Mouse (Mus musculus): ENCODE data around the gene Btbd35f25. TPM values are rescaled to one million over a fixed set of nuclear protein-coding genes. Genes with fewer than 3 reads are reported as not detected.
"Not testable (repeated sequence)": the region's sequence is repeated elsewhere in the genome, so short reads cannot be mapped to it uniquely, and the experiment has no call there.

Gene Btbd35f25
- polyA plus RNA-seq (2012; rRNA removed) = not detected in 2 replicates

GRCm38 (mm10) chrX:31717056-31717455, at the start of gene Btbd35f25:
Btbd35f25 (minus strand) TSS chrX:31717156.
- not testable (repeated sequence) for H3K4me1 ChIP-seq (ENCODE audit: control insufficient read depth, insufficient read depth, low read length); DNase-seq; H3K27me3 ChIP-seq (replicated peaks; ENCODE audit: control insufficient read depth, insufficient read depth, low read length); H3K27ac ChIP-seq (ENCODE audit: insufficient read depth, low read depth, low read length); H3K4me3 ChIP-seq (ENCODE audit: insufficient read depth, low read depth, low read length); H3K36me3 ChIP-seq (ENCODE audit: control insufficient read depth, insufficient read depth, low read length)
- 78% methylated on average over 3 of the region's 4 CpGs for WGBS

GRCm38 (mm10) chrX:31766255-31766654, 49.3 kb upstream of the Btbd35f25 start:
- no peaks in the 10 kb centered on the region for H3K4me1 ChIP-seq (ENCODE audit: control insufficient read depth, insufficient read depth, low read length)
- no peaks in the 10 kb centered on the region for H3K36me3 ChIP-seq (ENCODE audit: control insufficient read depth, insufficient read depth, low read length)
- no peaks in the 10 kb centered on the region for H3K27me3 ChIP-seq (replicated peaks; ENCODE audit: control insufficient read depth, insufficient read depth, low read length)
- TF ChIP-seq CTCF (conservative IDR thresholded peaks at IDR 0.05; ENCODE audit: insufficient read depth, insufficient read length, low read depth, low read length) (no peak), POLR2A (IDR thresholded peaks at IDR 0.05; ENCODE audit: low read depth, low read length) (no peak)
- H3K4me3 ChIP-seq (ENCODE audit: insufficient read depth, low read depth, low read length) = no peak overlapping the region
- no peak overlapping the region for H3K27ac ChIP-seq (ENCODE audit: insufficient read depth, low read depth, low read length)
- DNase-seq = no peak

DNA sequence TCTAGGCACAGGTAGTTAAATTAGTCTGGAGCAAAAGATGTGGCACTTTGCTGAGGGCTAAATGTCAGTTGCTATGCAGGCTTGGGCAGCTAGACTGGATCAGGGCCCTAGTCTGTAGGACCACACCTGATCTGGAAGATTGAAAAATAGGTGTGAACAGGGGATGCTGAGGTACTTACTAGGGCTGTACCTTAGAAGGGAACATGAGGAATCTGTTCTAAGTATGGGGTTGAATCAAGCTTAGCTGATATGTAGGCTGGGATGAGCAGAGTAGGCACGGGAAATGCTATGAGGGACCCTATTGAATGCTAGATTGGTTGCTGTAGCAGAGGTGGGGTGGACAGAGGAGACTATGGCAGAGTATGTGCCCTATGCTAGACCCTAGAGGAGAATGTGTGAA, 47.0 kb upstream of the Btbd35f25 start:
- no peak for TF ChIP-seq CTCF (conservative IDR thresholded peaks at IDR 0.05; ENCODE audit: insufficient read depth, insufficient read length, low read depth, low read length)
- no peak for TF ChIP-seq POLR2A (IDR thresholded peaks at IDR 0.05; ENCODE audit: low read depth, low read length)
- Histone ChIP-seq H3K36me3 (ENCODE audit: control insufficient read depth, insufficient read depth, low read length) (no peaks in the 10 kb centered on the region), H3K27ac (ENCODE audit: insufficient read depth, low read depth, low read length) (no peak overlapping the region), H3K4me3 (ENCODE audit: insufficient read depth, low read depth, low read length) (no peak overlapping the region), H3K4me1 (ENCODE audit: control insufficient read depth, insufficient read depth, low read length) (no peaks in the 10 kb centered on the region), H3K27me3 (replicated peaks; ENCODE audit: control insufficient read depth, insufficient read depth, low read length) (no peaks in the 10 kb centered on the region)
- no peak for DNase-seq
- 85% methylated on average over 1 of the region's 1 CpGs for WGBS

DNA sequence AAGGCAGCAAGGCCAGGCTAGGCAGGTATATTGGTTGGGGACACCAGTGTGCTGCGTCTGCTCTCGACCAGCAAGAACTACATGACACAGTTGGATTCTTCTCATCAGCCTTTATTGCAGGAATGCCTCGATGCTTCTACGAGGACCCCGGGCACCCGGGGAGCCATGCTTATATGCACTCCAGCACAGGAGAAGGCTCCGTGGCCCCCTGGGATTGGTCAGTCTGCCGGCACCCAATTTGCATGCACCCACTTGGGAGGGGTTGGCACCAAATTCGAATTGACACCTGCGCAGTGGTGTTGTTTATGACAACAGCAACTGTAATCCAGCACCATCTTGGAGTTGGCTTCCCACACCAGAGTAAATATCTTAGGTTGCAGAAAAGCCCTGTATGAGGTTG, 28.1 kb upstream of the Btbd35f25 start:
- no peaks in the 10 kb centered on the region for H3K27me3 ChIP-seq (replicated peaks; ENCODE audit: control insufficient read depth, insufficient read depth, low read length)
- TF ChIP-seq POLR2A (IDR thresholded peaks at IDR 0.05; ENCODE audit: low read depth, low read length) = no peak
- no peak for TF ChIP-seq CTCF (conservative IDR thresholded peaks at IDR 0.05; ENCODE audit: insufficient read depth, insufficient read length, low read depth, low read length)
- H3K36me3 ChIP-seq (ENCODE audit: control insufficient read depth, insufficient read depth, low read length) = no peaks in the 10 kb centered on the region
- no peak for DNase-seq
- no peak overlapping the region for H3K4me3 ChIP-seq (ENCODE audit: insufficient read depth, low read depth, low read length)
- H3K4me1 ChIP-seq (ENCODE audit: control insufficient read depth, insufficient read depth, low read length) = no peaks in the 10 kb centered on the region
- WGBS = 86% methylated on average over 10 of the region's 10 CpGs
- no peak overlapping the region for H3K27ac ChIP-seq (ENCODE audit: insufficient read depth, low read depth, low read length)

DNA sequence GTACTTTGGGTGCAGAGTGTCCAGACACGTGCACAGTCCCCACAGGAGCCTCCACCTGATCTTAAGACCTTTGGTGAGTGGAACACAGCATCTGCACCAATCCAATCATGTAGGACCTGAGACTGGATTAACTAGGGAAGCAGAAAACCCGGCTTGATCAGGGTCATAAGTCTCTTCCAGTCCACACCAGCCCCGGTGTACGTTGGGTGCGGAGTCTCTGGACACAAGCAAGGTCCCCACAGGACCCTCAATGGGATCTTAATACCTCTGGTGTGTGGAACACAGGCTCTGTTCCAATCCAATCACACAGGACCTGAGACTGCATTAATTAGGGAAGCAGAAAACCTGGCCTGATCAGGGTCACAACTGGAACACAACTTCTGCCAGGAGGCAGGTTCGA, 20.0 kb upstream of the Btbd35f25 start:
- H3K4me3 ChIP-seq (ENCODE audit: insufficient read depth, low read depth, low read length) = no peak overlapping the region
- H3K27me3 ChIP-seq (replicated peaks; ENCODE audit: control insufficient read depth, insufficient read depth, low read length) = no peaks in the 10 kb centered on the region
- TF ChIP-seq POLR2A (IDR thresholded peaks at IDR 0.05; ENCODE audit: low read depth, low read length) = no peak
- no peak for TF ChIP-seq CTCF (conservative IDR thresholded peaks at IDR 0.05; ENCODE audit: insufficient read depth, insufficient read length, low read depth, low read length)
- no peak overlapping the region for H3K27ac ChIP-seq (ENCODE audit: insufficient read depth, low read depth, low read length)
- H3K4me1 ChIP-seq (ENCODE audit: control insufficient read depth, insufficient read depth, low read length) = no peaks in the 10 kb centered on the region
- DNase-seq = no peak
- 69% methylated on average over 6 of the region's 6 CpGs for WGBS
- no peaks in the 10 kb centered on the region for H3K36me3 ChIP-seq (ENCODE audit: control insufficient read depth, insufficient read depth, low read length)

Other genes starting within 250 kb of the Btbd35f25 start
- gene Gm21883, start 142.9 kb downstream of the Btbd35f25 start, polyA plus RNA-seq (2012; rRNA removed) = not detected in 2 replicates
- not detected in 2 replicates for gene Spin2e, start 98.2 kb downstream of the Btbd35f25 start, polyA plus RNA-seq (2012; rRNA removed)
- gene Gm21637, start 244.9 kb upstream of the Btbd35f25 start, polyA plus RNA-seq (2012; rRNA removed) = not detected in 2 replicates